Mouse (Mus musculus) left cerebral cortex, postnatal 36 days (tissue): Measurements from ENCODE around the gene Anxa9. TPM values are rescaled to one million over a fixed set of nuclear protein-coding genes. Genes with fewer than 3 reads are reported as not detected.
A peak's percentile ranks its signal among the peaks of the same experiment; 100 is the strongest.
"Not testable (repeated sequence)": the region's sequence is repeated elsewhere in the genome, so short reads cannot be mapped to it uniquely, and the experiment has no call there.

ENCODE experiments used
- DNase-seq, 2 experiments: peaks; one replicate each; pipeline ENCODE4 v3.0.0; 2021 to 2022; ENCODE audit warnings: low spot score in 2 of 2, mixed read lengths in 1 of 2
- intact Hi-C: fragments of 180-260 bp; cut with DNase I; formaldehyde crosslinking; loops from one replicate; pipeline ENCODE4 v1.15.1; 2025
- total RNA-seq, 2 experiments: library from RNA; stranded (reverse); gene quantifications; 2 replicates each; pipeline ENCODE4 v1.2.3; 2021

The Anxa9 gene
- 1 to 10 TPM; 1.1 TPM for total RNA-seq

GRCm38 (mm10) chr3:95307100-95307499, at the start of gene Anxa9:
Anxa9 (minus strand) TSS chr3:95307176.
- no peak for DNase-seq
- intact Hi-C loops = no loop called here

GRCm38 (mm10) chr3:95355911-95356544, 49.1 kb upstream of the Anxa9 start:
- intact Hi-C loops = loop anchor here (5.0 kb wide), 1 partner anchor 76 kb away; the partner anchor contains the start of gene Arnt
- DNase-seq = not testable (repeated sequence)

GRCm38 (mm10) chr3:95349491-95349890, 42.5 kb upstream of the Anxa9 start:
- DNase-seq = no peak
- intact Hi-C loops = loop anchor here (5.0 to 10.0 kb wide), 2 partner anchors 103 to 495 kb away; no protein-coding TSS in a partner anchor

GRCm38 (mm10) chr3:95348343-95348742, 41.4 kb upstream of the Anxa9 start:
- not testable (repeated sequence) for DNase-seq
- intact Hi-C loops = loop anchor here (5.0 to 10.0 kb wide), 2 partner anchors 104 to 496 kb away; no protein-coding TSS in a partner anchor

- intact Hi-C loops = loop anchor here (5.0 to 10.0 kb wide), 2 partner anchors 106 to 498 kb away; no protein-coding TSS in a partner anchor
- DNase-seq = no peak
These were observed 39.5 kb upstream of the Anxa9 start for GRCm38 (mm10) chr3:95346454-95346853.

- DNase-seq = not testable (repeated sequence)
- intact Hi-C loops = loop anchor here (10.0 kb wide), 1 partner anchor 501 kb away; no protein-coding TSS in a partner anchor
These were observed 36.5 kb upstream of the Anxa9 start for GRCm38 (mm10) chr3:95343356-95344000.

GRCm38 (mm10) chr3:95338251-95338650, 31.3 kb upstream of the Anxa9 start:
- DNase-seq = no peak
- intact Hi-C loops = no loop called here

- DNase-seq = no peak
- intact Hi-C loops = no loop called here
These were observed 30.4 kb upstream of the Anxa9 start for GRCm38 (mm10) chr3:95337345-95337744.

- intact Hi-C loops = no loop called here
- no peak for DNase-seq
These were observed 24.6 kb upstream of the Anxa9 start for GRCm38 (mm10) chr3:95331528-95331927.

- DNase-seq = no peak
- intact Hi-C loops = no loop called here
These were observed 21.9 kb upstream of the Anxa9 start for GRCm38 (mm10) chr3:95328803-95329404.

GRCm38 (mm10) chr3:95324454-95325144, 17.6 kb upstream of the Anxa9 start:
- intact Hi-C loops = no loop called here
- no peak for DNase-seq

- intact Hi-C loops = no loop called here
- DNase-seq = no peak
These were observed 16.5 kb upstream of the Anxa9 start for GRCm38 (mm10) chr3:95323429-95323828.

GRCm38 (mm10) chr3:95319701-95320625, 13.0 kb upstream of the Anxa9 start:
- intact Hi-C loops = no loop called here
- DNase-seq = no peak

- no peak for DNase-seq
- intact Hi-C loops = no loop called here
These were observed 12.1 kb upstream of the Anxa9 start for GRCm38 (mm10) chr3:95319110-95319509.

GRCm38 (mm10) chr3:95318548-95318947, 11.6 kb upstream of the Anxa9 start:
- intact Hi-C loops = no loop called here
- no peak for DNase-seq

GRCm38 (mm10) chr3:95317414-95318080, 10.6 kb upstream of the Anxa9 start:
- intact Hi-C loops = no loop called here
- DNase-seq = peak; percentile 37 to 43

- intact Hi-C loops = no loop called here
- no peak for DNase-seq
These were observed 9.0 kb upstream of the Anxa9 start for GRCm38 (mm10) chr3:95315844-95316550.
